Mouse (Mus musculus) hindbrain, postnatal 0 days (tissue): ENCODE measurements around the gene Smyd3. TPM values are rescaled to one million over a fixed set of nuclear protein-coding genes. Genes with fewer than 3 reads are reported as not detected.

Experiments used
- ATAC-seq: fragments of 200-750 bp; cut with Nextera tagmentation; 2 replicates; pipeline ENCODE4 v1.8.0; 2017; ENCODE audit warnings: mild to moderate bottlenecking, moderate TSS enrichment, moderate library complexity
- DNase-seq: peaks from one replicate; pipeline ENCODE4 v3.0.0-alpha.2; 2015; ENCODE audit warnings: low spot score
- H3K27ac ChIP-seq: fragments of 300-500 bp; sonication (generic); 2 replicates; pipeline ENCODE4 v1.5.1; 2014; ENCODE audit warnings: mild to moderate bottlenecking
- H3K27me3 ChIP-seq: fragments of 300-500 bp; sonication (generic); 2 replicates; pipeline ENCODE4 v1.6.1; 2014; ENCODE audit warnings: low read length, mixed read lengths; ENCODE audit not compliant: insufficient read depth
- H3K36me3 ChIP-seq: fragments of 300-500 bp; sonication (generic); 2 replicates; pipeline ENCODE4 v1.6.1; 2014; ENCODE audit warnings: low read length, mixed read lengths; ENCODE audit not compliant: insufficient read depth
- H3K4me1 ChIP-seq: fragments of 300-500 bp; sonication (generic); 2 replicates; pipeline ENCODE4 v1.6.1; 2014; ENCODE audit warnings: antibody characterized with exemption, low read length, mixed read lengths; ENCODE audit not compliant: insufficient read depth
- H3K4me2 ChIP-seq: fragments of 300-500 bp; sonication (generic); 2 replicates; pipeline ENCODE4 v1.6.1; 2014; ENCODE audit warnings: low read depth, mild to moderate bottlenecking, low read length, moderate library complexity, mixed read lengths
- H3K4me3 ChIP-seq: fragments of 300-500 bp; sonication (generic); 2 replicates; pipeline ENCODE4 v1.5.1; 2014; ENCODE audit warnings: low read length
- H3K9ac ChIP-seq: fragments of 300-500 bp; sonication (generic); replicated peaks from 2 replicates; pipeline ENCODE4 v1.6.1; 2014; ENCODE audit warnings: mild to moderate bottlenecking, low read length, moderate library complexity, mixed read lengths
- H3K9me3 ChIP-seq: fragments of 300-500 bp; sonication (generic); 2 replicates; pipeline ENCODE4 v1.6.1; 2016; ENCODE audit warnings: low read length, mixed read lengths
- CTCF ChIP-seq: IDR thresholded peaks from 2 replicates; pipeline ENCODE4 v1.5.1; 2016; ENCODE audit warnings: antibody characterized with exemption, control low read depth, low read depth
- WGBS: fragments of 180-500 bp; shearing (Covaris S2); extraction: QIAGEN DNeasy Blood & Tissue Kit; methylation state at CpG from one replicate; pipeline ENCODE4 v1.1.7; 2014; 5-methylcytosine and 5-hydroxymethylcytosine counted together
- polyA plus RNA-seq: library from polyadenylated mRNA; unstranded; fragments of >200 nt; fragmentation: Nextera tagmentation; extraction: Ambion mirVana; gene quantifications from 2 replicates; pipeline ENCODE4 v1.2.1, GENCODE M21; 2015
- total RNA-seq: library from RNA; depleted of rRNA; stranded (reverse); fragments of >200 nt; gene quantifications from 2 replicates; pipeline ENCODE4 v1.2.3, GENCODE M21; 2014

Smyd3 gene
- total and polyA plus RNA-seq, 2 experiments from 2014 or later = 15.4 to 26.1 TPM

DNA sequence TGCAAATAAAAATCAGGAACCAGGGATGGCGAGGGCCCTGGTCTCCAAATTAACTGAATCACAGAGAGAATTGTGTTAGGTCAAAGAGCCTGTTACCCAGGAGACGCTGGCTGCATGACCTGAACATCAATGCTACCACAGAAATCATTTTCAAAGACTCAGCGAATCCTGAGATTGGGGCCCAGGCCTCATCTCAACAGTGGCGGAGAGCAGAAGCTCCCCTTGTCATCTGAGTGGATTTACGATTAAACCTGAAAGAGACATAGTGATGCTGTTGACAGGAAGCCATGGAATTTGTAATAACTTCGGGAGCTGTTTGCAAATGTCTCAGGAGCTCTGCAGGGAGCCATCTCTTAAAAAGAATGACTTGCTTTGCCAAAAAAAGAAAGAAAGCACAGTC is 355.9 kb downstream of the Smyd3 start:
- H3K4me3 ChIP-seq = no peak overlapping the region
- no peak for TF ChIP-seq CTCF
- no peaks in the 10 kb centered on the region for H3K27me3 ChIP-seq
- no peaks in the 10 kb centered on the region for H3K9me3 ChIP-seq
- H3K9ac ChIP-seq = no peak overlapping the region
- peaks cover 8% of the 10 kb centered on the region; the same call in 1 of the 2 replicates for H3K4me1 ChIP-seq
- H3K36me3 ChIP-seq = no peaks in the 10 kb centered on the region
- H3K27ac ChIP-seq = peak overlapping the region; percentile 54; the same call in 1 of the 2 replicates
- 14% methylated on average over 6 of the region's 6 CpGs for WGBS
- ATAC-seq (no peak), DNase-seq (peak; percentile 36)
- H3K4me2 ChIP-seq = no peak overlapping the region

DNA sequence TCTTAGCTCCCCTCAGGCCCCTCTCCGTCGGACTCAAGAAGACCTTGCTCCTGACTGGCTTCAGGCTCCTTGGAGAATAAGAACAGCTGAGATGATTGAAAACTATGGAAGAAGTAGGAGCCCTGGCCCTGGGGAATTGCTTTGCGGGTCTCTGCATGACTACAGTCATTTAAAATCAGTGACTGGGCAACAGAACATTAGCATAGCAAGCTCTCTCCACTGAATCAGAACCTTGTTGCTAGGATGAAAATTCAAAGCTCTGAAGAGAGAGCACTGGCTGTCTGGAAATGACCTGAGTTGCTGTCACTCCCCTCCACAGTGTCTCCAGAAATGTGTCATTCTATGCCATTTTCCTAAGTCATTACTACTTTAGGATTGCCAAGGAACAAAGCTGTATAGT is 357.1 kb downstream of the Smyd3 start:
- no peak for TF ChIP-seq CTCF
- no peaks in the 10 kb centered on the region for H3K36me3 ChIP-seq
- H3K4me1 ChIP-seq = peaks cover 8% of the 10 kb centered on the region; the same call in 1 of the 2 replicates
- no peaks in the 10 kb centered on the region for H3K9me3 ChIP-seq
- no peaks in the 10 kb centered on the region for H3K27me3 ChIP-seq
- 20% methylated on average over 3 of the region's 3 CpGs for WGBS
- H3K9ac ChIP-seq = no peak overlapping the region
- DNase-seq (peak; percentile 48), ATAC-seq (peak; percentile 68)
- 0 out of 2 replicates have a peak overlapping the region, but pooled peaks have one; percentile 1 for H3K27ac ChIP-seq
- H3K4me2 ChIP-seq = no peak overlapping the region
- H3K4me3 ChIP-seq = no peak overlapping the region

DNA sequence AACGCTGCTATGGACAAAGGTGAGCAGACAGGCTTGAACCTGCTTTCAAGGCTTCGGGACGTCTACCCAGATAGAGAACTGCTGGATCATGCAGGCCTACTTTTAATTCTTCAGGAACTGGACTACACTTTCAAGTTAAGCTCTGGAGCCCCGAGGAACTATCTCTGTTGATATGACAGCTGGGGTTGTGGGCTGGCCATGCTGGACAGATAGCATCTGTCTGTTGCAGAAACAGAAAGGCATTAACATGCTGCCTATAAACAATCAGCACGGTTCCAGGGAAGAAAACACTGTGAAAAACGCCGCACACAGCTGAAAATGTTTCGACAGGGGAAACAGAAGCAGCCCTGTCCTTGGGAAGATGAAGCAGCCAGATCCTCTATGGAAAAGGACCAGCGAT is 365.5 kb downstream of the Smyd3 start:
- WGBS = 67% methylated on average over 9 of the region's 9 CpGs

DNA sequence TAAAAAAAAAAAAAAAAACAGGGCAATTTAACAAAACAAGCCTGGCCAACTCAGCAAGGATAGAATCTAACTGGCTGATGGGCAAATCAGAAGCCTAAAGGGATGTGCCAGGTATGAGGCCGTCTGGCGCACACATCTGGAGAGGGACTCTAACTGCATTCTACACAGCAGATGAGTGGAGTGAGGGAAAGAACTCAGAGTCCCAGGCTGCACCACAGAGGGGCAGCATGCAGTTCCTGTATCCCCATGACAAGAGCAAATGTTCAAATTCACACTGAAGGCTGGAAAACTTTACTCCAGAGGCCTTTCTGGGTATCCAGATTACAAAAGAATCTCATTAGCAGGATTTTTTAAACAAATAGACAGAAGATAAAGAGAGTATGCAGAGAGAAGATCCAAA is 366.6 kb downstream of the Smyd3 start:
- peak; percentile 38 for DNase-seq
- no peak overlapping the region for H3K4me2 ChIP-seq
- H3K27ac ChIP-seq = no peak overlapping the region
- H3K9ac ChIP-seq = no peak overlapping the region
- no peaks in the 10 kb centered on the region for H3K27me3 ChIP-seq
- H3K36me3 ChIP-seq = no peaks in the 10 kb centered on the region
- H3K9me3 ChIP-seq = no peaks in the 10 kb centered on the region
- 70% methylated on average over 2 of the region's 2 CpGs for WGBS
- no peaks in the 10 kb centered on the region for H3K4me1 ChIP-seq
- TF ChIP-seq CTCF = peak; percentile 34; the same call in 1 of the 2 replicates
- no peak for ATAC-seq
- H3K4me3 ChIP-seq = no peak overlapping the region

More for the DNA sequence above, 365.5 kb downstream of the Smyd3 start:
- no peak for ATAC-seq
- Histone ChIP-seq H3K36me3 (no peaks in the 10 kb centered on the region), H3K4me2 (no peak overlapping the region), H3K9me3 (no peaks in the 10 kb centered on the region), H3K27me3 (no peaks in the 10 kb centered on the region), H3K27ac (no peak overlapping the region), H3K9ac (no peak overlapping the region), H3K4me3 (no peak overlapping the region), H3K4me1 (no peaks in the 10 kb centered on the region)
- no peak for DNase-seq
- TF ChIP-seq CTCF = no peak

DNA sequence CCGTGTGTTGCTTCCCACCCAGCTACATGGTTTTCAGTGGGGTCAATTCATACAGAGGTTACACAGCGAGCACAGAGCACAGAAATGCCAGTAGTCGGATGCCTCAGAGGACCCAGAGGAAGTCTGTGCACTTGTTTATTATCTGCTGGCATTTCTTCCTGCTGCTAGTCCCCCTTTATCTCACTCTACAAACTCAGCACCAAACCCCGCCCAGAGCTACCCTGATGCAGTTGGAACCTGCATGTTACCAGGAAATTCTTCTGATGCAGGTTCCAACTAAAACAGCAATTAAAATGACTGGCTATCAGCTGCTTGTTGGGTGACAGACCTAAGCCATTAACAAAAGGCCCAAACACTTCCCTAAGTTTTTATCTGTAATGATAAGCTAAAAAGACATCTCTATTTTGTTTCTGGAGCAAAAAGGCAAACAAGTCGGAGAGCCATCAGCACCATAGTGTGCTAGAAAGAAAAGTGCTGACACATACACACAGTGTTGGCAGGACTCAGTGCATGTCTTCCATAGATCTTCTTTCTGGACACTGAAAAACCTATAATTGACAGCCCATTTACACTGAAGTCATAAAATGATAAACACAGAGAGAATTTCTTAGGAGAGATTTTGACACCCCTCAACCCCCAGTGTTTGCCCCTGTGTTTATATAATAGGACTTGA is 368.2 kb downstream of the Smyd3 start:
- no peaks in the 10 kb centered on the region for H3K4me1 ChIP-seq
- no peak for ATAC-seq
- no peak for TF ChIP-seq CTCF

DNA sequence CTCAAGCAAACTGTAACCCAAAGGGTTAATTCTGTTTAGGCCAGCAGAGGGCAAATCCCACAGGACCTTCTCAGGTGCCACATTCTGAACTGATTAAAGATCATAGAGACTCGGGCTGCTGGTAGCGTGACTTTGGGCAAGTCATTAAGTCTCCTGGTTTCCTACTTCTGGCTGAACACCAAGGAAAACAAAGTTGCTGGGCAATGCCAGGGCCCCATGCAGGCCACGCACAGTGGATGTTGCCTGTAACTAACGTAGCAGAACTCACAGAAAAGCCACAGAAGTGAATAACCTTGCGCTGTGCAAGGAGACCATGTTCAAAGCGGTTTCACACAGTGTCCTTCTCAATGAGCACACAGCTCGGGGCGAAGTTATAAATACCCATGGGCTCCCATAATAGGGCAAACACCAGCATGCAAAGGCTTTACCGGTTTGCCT is 371.1 kb downstream of the Smyd3 start:
- Histone ChIP-seq H3K9me3 (no peaks in the 10 kb centered on the region), H3K4me1 (no peaks in the 10 kb centered on the region), H3K27ac (no peak overlapping the region), H3K27me3 (no peaks in the 10 kb centered on the region), H3K9ac (no peak overlapping the region), H3K36me3 (no peaks in the 10 kb centered on the region), H3K4me3 (no peak overlapping the region), H3K4me2 (no peak overlapping the region)
- peak; percentile 38 for DNase-seq
- no peak for ATAC-seq
- 31% methylated on average over 9 of the region's 9 CpGs for WGBS
- 0 out of 2 replicates have a peak, but pooled peaks have one; percentile 6 for TF ChIP-seq CTCF

More for the DNA sequence above, 368.2 kb downstream of the Smyd3 start:
- 83% methylated on average over 5 of the region's 5 CpGs for WGBS
- no peaks in the 10 kb centered on the region for H3K27me3 ChIP-seq
- no peaks in the 10 kb centered on the region for H3K36me3 ChIP-seq
- no peak overlapping the region for H3K4me2 ChIP-seq
- DNase-seq = no peak
- H3K9me3 ChIP-seq = no peaks in the 10 kb centered on the region
- H3K9ac ChIP-seq = no peak overlapping the region
- no peak overlapping the region for H3K4me3 ChIP-seq
- H3K27ac ChIP-seq = no peak overlapping the region
